Mouse (Mus musculus): Measurements from ENCODE around the gene Vdac2.

The Vdac2 gene

DNA sequence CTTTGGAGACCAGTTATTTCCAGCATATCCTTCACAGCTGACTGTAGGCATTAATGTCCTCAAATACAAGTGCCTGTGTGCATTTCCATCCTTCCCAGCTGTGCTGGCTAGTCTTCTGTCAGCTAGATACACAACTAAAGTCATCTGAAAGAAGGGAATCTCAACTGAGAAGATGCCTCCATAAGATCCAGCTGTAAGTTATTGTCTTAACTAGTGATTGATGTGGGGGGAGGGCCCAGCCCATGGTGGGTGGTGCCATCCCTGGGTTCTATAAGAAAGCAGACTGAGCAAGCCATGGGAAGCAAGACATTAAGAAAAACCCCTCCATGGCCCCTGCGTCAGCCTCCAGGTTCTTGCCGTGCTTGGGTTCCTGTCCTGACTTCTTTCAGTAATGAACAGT, at the start of gene Vdac2:
Vdac2 (plus strand) TSS at position 301 of the 400 bp plus-strand sequence.
- DNase-seq (ENCODE audit: low read depth, low spot score): no peak

DNA sequence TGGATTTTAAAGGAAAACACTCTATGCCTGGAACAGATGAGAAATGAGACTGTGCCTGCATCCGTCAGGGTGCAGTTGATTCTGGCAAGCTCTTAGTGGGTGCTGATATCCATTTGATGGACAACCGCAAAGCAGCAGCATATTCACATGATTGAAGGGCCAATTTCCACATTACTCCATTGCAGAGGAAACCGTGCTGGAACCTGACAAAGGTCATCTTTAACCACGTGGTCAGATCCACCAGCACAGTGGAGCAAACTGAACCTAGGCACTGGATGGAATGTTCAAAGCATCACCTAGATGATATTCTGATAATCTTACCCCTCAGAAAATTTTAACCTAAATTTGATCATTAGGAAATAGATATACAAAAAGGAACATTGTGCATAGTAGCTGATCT, 48.8 kb upstream of the Vdac2 start:
- no peak for DNase-seq (ENCODE audit: low read depth, low spot score)

DNA sequence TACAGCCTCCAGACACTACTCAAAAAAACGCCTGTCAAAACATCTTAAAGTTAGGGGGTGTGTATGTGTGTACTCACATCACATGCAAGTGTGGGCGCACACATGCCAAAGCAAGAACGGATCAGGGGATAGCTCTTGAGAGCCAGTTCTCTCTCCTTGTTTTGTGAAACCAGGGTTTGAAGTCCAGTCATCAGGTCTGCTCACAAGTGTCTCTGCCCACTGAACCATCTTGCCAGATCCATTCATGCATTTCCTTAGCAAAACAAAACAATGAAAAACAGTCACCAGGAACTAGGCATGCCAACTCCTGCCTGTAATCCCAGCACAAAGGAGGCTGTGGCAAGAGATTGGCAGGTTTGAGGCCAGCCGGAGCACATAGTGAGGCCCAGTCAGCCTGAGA, 38.5 kb upstream of the Vdac2 start:
- no peak for DNase-seq (ENCODE audit: low read depth, low spot score)

DNA sequence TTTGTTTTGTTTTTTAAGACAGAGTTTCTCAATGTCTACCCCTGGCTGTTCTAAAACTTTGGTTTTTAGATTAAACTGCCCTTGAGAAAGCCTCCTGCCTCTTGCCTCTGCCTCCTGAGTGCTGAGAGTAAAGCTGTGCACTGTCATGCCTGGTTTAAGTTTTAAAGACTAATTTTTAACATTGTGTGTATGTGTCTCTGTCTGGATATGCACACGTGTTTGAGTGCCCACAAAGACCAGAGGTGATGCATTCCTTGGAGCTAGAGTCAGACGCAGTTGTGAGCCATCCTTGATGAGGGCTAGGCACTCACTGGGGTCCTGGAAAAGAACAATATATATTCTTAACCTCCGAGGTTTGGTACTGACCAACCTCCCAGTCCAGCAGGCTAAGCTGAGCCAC, 37.7 kb upstream of the Vdac2 start:
- no peak for DNase-seq (ENCODE audit: low read depth, low spot score)

DNA sequence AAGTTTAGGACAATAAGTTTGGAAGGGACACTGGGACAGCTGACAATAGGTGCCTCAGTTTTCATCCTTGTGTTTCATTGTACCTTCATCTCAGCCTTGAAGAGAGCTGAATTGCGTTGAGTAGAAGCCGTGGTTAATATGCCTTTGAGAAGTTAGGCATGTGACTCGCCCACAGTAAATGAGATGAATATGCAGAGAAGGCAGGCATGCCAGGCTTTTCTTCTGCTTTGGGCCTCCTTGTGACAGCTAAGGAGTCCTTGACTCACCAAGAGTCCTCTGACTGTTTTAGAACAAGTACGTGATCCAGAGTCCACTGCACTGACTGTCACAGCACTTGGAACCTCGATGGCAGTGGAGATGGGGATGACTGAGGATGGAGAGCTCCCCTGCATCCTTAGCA, 36.9 kb upstream of the Vdac2 start:
- DNase-seq (ENCODE audit: low read depth, low spot score): no peak

DNA sequence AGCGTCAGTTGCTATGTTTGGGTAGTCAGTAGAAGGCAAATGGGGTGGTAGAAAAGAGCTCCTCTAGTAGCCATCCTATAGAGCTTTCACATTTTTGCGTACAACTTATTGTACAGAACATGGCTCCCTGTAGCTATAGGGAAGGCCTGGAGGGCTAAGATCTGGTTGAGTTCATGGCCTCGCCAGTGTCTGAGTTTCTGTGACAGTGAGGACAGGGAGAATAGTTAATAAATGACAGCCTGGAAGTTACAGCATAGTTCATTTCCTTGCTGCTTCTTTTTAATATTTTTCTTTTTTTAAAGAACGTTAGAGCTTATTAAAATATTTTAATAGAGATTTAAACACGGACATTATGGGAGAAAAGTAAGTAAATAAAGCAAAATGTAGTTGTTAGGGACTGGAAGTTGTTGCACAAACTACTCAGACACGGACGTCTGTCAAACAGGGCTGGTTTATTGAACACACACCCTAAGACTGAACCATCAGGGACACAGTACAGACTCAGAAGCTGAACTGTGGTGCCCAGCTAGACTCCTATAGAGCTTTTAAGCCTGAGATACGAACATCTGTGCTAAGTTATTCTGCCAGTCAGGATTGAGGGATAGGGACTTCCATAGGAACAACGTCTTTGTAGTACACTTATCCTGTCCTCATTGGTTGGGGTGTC, 34.3 kb upstream of the Vdac2 start:
- no peak for DNase-seq (ENCODE audit: low read depth, low spot score)

DNA sequence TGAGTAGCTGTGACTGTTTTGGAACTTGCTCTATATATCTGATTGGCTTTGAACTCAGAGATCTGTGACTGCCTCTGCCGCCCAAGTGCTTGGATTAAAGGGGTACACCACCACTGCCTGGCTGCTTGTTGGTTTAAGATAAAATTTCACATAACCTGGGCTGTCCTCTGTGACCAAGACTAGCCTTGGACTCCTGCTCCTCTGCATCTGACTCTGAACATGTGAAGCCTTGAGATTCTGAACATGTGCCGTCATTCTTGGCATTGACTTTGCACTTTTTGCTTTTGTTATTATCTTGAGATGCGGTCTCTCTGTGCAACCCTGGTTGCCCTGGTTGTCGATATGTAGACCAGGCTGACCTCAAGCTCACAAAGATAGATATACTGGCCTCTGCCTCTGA, 33.3 kb upstream of the Vdac2 start:
- no peak for DNase-seq (ENCODE audit: low read depth, low spot score)

DNA sequence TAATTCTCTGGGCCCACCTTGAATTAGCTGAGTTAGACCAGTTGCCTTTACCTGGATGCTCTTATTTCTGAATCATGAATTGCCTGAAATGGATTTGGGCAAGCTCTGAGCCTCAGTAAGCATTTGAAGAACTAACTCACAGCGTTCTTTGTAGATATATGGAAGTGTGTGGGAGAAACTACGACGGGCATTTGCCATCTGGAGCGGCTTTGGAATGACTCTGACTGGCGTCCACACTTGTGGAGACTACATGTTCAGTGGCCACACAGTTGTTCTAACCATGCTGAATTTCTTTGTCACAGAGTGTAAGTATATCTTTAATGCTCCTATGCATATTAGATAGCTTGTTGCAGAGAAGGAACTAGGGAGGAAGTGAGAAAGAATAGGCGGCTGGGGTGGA, 32.8 kb upstream of the Vdac2 start:
- DNase-seq (ENCODE audit: low read depth, low spot score): no peak

DNA sequence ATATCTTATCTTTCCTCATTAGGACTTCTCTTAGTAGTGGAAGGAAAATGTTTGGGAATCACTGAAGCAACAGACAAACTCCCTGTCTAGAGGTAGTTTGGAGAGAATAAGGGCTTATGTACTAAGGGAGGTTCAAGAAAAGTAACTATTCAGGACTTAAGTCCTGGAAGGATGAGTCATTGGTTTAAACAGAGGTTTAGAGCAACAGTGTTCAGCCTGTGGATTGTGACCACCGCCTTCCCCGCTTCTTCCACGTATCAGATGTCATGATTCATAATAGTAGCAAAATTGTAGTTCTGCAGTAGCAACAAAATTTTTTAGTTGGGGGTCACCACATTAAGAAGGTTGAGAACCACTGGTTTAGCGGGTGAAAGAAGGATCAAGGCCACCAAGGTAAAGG, 24.4 kb upstream of the Vdac2 start:
- DNase-seq (ENCODE audit: low read depth, low spot score): no peak

DNA sequence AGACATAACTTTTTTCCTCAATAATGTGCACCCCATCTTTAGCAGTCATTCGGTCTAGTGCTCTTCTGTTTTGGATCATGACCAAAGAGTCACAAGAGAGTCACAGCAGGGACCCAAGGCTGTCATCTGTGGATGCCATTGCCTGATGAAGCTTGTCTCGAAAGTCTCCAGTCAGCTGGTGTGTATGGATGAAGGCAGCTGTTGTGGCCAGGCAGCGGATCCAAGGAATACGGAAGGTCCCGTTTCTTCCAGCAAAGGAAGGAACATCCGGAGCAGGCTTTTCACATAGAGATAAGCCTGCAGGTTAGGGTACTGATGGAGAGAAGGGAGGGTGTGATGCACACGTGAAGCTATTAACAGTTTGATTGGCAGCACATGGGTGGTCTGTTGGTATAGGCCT, 23.4 kb upstream of the Vdac2 start:
- no peak for DNase-seq (ENCODE audit: low read depth, low spot score)

DNA sequence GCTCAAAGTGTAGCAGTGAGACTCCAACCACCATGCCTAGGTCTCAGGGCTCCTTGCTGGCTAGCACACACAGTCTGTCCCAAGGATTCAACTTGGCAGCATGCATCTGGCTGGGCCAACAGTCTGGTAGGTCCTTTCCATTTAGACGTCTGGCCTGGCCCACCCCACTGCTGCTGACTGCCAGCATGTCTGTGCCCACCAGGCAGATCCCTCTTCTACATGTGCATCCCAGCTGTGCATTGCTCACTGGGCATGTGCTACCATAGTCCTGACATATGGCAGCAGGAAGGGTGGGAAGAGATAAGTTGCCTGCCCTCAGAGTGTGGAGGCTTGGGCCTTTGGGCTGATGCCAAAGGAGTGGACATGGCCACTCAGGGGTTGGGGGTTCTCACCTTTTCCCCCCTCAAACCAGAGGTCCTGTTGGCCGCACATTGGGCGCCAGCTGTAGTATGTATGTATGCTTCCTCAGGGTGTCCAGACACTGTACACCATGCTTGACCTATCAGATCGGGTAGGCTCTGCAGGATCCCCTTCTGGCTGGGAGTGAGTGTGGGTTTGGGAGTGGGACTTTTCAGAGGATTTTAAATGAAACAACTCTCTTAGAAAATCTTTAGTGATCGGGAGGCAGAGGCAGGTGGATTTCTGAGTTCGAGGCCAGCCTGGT, 22.4 kb upstream of the Vdac2 start:
- DNase-seq (ENCODE audit: low read depth, low spot score): no peak

DNA sequence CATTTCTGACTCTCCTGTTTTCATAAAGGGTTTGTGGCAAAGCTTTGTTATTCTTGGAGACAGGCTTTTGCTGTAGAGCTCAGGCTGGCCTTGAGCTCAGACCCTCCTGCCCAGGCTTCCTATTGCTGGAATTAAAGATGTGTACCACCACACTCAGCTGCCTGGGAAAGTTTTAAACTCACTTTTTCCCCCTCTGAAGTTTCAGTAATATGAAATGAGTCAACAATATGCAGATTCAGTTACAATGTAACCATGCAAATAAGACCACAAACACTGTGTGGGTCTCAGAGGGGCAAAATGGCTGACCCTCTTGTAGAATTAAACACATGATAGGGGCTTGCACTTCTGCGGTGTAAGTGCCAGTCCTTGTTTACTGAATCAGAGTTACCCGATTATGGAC, 18.8 kb upstream of the Vdac2 start:
- no peak for DNase-seq (ENCODE audit: low read depth, low spot score)

DNA sequence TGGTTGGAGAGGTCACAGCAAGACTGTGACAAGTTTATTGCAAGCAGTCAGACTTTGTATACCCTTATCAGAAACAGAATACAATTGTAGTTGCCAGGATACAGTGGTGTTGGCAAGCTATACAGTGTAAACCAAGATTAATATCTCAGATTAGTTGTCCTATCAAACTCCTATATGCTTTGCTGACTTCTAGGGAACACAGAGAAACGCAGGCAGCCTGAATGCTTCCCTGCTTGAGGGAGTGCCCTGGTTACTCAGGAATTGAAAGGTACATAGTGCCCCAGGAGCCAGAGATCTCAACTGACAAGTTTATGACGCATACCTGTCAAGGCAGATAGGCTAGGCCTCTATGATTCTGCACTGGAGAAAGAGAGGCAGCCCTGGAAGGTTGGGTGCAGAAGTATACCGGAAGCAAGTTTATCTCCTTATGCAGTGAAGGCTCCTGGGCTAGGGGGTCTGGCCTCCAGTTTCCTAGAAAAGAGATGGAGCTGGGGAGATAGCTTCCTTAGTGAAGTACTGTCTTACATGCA, 18.3 kb upstream of the Vdac2 start:
- no peak for DNase-seq (ENCODE audit: low read depth, low spot score)

DNA sequence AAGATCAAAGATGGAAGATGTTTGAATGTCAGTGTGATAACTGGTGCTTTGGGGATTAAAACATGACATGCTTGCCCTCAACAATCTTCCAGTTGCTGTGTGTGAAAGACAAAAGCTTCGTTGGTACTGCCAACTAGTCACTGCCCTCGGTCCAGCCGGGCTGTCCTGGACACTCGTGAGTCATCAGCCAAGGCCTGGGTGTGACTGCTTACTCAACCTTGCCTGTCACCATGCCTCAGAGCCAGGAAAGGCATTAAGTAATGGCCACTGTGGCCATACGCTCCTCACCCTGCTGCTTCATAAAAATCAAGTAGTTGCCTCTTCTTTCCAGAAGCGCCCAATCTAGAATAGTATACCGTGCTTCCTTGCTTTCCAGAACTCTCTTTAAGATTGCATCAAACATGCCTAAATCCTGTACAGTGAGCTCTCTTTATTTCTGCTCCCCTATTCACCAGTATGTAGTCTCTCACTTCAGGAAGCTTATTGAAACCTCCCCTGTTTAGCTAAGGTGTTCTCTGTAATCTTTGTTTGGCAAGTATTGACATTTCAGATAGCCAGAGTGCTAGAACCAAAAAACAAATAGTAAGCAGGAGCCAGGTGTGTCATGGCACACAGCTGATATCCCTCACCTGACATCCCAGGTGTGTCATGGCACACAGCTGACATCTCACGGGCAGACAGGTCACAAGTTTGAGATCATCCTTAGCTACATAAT, 16.7 kb upstream of the Vdac2 start:
- DNase-seq (ENCODE audit: low read depth, low spot score): no peak

DNA sequence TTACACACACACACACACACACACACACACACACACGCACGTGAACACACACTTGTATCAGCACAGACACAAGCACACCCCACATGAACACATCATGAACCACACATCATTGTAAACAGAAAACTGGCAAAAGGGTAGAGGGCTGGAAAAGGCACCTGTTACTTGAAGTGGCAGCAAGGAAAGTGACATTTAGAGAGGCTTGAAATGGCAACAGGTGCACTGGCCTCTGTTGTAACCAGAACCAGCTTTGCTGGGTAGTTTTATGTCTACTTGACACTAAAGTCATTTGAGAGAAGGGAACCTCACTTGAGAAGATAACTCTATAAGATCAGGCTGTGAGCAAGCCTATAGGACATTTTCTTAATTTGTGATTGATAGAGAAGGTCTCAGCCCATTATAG, 15.6 kb upstream of the Vdac2 start:
- no peak for DNase-seq (ENCODE audit: low read depth, low spot score)

DNA sequence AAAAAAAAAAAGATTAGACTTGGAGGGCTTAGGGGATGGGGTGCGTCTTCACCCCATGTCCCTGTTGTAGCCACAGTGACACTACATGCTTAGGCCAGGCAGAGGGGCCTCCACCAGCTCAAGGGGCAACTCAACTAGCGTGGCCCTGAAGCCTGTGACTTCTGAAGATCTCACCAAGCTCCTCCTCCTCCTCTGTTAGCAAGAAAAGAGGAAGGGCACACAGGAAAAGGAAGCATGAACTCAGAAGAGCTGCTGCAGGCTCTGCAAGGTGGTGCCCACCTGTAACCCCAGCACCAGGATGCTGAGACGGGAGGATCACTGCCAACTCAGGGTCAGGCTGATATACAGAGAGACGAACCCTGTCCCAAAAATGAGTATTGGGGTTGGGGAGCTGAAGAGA, 13.7 kb upstream of the Vdac2 start:
- no peak for DNase-seq (ENCODE audit: low read depth, low spot score)

DNA sequence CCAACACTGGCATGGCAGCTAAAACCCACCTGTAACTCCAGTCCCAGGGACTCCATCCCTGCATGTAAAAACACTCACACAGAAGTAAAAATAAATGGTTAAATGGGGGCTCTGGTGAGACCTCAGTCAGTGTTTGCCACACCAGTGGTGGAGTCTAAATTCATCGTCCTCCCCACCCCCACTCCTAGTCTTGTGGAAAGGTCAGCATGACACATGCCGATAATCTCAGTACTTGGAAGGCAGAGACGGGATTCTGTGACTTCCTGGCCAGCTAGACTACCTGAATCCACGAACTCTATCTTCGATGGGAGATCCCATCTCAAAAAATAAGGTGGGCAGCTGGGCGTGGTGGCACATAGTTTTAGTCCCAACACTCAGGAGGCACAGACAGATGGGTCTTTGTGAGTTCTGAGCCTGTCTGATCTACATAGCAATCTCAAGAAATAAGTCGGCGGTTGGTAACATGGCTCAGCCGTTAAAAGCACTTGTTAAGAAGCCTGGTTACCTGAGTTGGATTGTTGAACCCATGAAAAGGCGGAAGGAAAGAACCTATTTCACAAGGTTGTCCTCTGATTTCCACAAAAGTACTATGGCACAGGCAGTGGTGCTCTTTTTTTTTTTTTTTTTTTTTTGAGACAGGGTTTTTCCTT, 13.2 kb upstream of the Vdac2 start:
- no peak for DNase-seq (ENCODE audit: low read depth, low spot score)

DNA sequence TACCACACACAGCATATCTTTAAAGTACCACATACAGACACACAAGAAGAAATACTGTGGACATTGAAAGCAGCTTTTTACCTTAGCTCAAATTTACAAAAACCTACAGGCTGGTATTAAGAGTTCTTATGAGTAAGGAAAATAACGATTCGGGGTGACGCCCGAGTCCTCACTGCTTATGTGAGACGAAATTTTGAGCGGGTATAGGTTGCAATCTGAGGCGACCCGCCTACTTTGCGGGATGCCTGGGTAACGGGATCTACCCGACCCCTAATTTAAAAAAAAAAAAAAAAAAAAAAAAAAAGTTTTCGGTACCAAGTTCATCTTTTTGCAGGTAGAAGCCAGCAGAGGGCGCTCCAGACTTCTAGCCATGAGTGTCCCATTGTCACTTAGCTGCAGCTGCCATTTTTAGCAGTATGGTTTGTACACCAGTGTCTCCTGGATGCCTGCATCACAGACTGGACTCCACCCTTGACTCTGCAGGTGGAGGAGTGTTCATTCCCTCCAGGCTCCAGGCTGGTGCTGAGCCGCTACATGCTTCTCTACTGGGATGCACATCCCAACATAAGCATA, 12.4 kb upstream of the Vdac2 start:
- peak; percentile 84 for DNase-seq (ENCODE audit: low read depth, low spot score)

DNA sequence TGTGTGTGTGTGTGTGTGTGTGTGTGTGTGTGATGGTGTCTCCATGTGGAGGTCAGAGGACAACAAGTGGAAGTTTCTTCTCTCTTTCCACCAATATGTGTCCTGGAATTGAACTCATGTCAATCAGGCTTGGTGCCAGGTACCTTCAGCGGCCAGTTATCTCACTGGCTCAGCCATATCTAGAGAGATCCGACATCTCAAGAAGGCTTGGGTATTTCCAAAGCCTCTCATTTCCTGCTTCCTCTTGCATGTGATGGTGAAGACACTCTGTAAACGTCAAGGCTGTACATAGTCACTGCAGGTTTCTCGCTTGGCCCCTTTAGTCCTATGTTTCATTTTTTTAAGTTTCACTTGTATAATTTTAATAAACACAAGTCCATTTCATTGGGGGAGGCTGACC, 11.8 kb upstream of the Vdac2 start:
- peak; percentile 26 for DNase-seq (ENCODE audit: low read depth, low spot score)

DNA sequence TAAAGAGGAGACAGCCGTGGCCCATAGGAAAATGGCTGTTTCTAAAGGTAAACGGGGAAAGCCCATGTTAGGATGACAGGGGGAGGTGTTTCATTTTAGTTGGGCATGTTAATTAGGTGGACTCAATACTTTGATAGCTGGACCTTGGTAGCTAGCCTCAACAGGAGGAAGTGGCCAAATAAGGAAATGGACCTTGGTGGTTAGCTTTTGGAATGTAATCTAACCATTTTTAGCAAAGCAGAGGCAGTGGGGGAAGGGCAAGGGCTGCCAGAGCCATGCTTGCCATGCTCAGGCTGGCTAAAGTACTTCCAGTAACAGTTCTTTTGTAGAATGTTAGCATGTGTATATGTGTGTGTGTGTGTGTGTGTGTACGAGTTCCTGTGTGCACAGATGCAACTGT, 11.2 kb upstream of the Vdac2 start:
- DNase-seq (ENCODE audit: low read depth, low spot score): no peak

DNA sequence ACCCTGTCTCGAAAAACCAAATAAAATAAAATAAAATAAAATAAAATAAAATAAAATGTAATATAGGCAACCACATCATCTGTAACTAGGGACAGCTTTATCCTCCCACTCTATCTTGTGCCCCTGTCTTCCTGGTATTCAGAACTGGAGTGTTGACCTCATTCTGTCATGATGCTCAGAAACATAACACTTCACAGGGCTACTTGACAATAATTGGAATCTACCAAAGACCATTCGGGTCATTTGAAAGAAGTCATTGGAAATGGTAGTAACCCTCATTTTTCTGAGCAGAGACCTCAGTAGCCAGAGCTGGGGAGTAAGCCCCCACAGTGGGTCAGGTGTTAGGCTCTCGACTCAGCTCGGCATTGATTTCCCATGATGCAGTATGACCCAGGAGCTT, 10.4 kb upstream of the Vdac2 start:
- DNase-seq (ENCODE audit: low read depth, low spot score): no peak

DNA sequence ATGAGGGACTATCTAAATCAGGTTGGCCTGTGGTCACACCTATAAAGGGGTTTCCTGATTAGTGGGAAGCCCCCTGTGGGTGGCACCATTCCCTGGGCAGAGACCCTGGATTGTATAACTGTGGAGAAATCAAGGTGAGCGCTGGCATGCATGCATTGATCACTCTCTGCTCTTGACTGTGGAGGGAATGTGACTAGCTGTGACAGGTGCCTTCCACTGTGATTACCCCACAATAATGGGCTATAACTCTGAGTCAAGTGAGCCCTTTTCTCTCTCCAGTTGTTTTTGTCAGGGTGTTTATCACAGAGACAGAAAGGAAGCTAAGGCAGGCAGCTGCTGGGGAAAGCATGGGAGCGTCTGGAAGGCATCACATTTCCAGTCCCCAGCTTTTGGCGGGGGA, 8.8 kb upstream of the Vdac2 start:
- no peak for DNase-seq (ENCODE audit: low read depth, low spot score)
